Mouse (Mus musculus) ES-E14 (cell line): Measurements from ENCODE around the gene Bmp10.

Experiments
- CHD2 ChIP-seq: IDR thresholded peaks from 2 replicates; pipeline ENCODE4 v1.6.1; 2014; ENCODE audit warnings: mild to moderate bottlenecking, low read depth, low read length, inconsistent platforms
- HCFC1 ChIP-seq: IDR thresholded peaks from 2 replicates; pipeline ENCODE4 v1.6.1; 2012; ENCODE audit warnings: low read length, inconsistent platforms, borderline replicate concordance; ENCODE audit not compliant: insufficient read depth
- MAFK ChIP-seq: IDR thresholded peaks from 2 replicates; pipeline ENCODE4 v1.6.1; 2014; ENCODE audit warnings: mild to moderate bottlenecking, low read depth, low read length, inconsistent platforms; ENCODE audit not compliant: insufficient read depth
- ZC3H11A ChIP-seq: IDR thresholded peaks from 2 replicates; pipeline ENCODE4 v1.6.1; 2012; ENCODE audit warnings: low read depth, mild to moderate bottlenecking, inconsistent platforms, low read length, borderline replicate concordance
- ZNF384 ChIP-seq: IDR thresholded peaks from 2 replicates; pipeline ENCODE4 v1.6.1; 2012; ENCODE audit warnings: low read depth, low read length, inconsistent platforms

DNA sequence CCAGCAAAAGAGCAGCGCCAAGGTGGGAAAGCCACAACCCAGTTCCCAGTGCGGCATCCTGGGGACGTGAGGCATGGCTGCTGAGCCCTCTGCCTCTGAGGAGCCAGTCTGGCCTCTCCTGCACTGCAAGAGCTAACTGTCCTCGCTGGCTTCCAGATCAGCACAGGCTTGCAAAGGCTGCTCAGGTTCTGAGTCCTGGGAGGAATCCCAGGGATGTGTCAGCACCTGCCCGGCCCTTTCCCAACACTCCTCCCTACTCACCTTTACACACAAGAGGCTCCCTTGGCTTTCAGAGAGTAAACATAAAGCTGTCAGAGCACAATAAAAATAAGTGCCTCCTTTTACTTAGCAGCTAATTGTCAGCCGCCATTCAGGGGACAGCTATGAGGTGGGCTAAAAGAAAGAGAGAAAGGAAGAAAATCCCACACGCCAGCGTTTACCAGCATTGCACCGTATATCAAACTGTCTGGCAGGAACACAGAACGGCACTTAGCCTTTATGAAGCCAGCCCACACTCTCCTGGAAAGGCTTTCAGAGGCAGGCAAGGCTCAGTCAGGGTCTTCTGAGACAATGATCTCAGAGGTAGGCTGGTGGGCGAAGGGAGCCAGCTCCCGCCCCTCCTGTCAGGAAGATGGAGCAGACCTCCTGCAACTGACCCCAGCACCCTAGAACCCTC, 54.6 kb downstream of the Bmp10 start:
- TF ChIP-seq HCFC1 (no peak), MAFK (no peak), CHD2 (no peak), ZNF384 (no peak), ZC3H11A (no peak)
